ENCODE assay signal across 8 mouse cellular contexts in the genomic region with DNA sequence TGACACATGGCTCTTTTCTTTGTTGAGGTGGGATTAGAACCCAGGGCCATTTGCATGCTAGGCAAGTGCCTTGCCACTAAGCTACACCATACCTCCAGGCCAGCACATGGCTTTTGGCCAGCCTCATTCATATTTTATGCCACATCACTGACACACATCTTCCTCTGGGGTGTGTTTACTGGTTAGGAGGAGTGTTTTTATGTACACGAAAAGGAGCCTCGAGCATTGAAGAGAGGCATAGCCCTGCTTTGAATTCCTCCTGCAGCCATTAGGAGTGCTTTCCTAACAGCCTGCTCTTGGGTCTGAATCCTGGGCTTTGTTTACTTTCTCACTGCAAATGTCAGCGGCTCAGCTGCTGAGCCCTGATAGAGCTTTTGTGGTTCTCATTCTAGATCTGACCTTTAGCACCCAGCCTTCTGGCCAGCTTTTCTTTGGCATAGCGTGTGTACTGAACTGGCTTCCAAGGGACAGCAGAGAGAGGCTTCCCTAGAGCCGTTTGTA. TPM values are rescaled to one million over a fixed set of nuclear protein-coding genes. Genes with fewer than 3 reads are reported as not detected.
DNase-seq lines count a peak whose midpoint lies in the region; ATAC-seq and TF ChIP-seq lines count a peak whose summit lies in the region.

No protein-coding gene starts in this region.

- WGBS in limb, embryonic 12.5 days: 33% methylated on average over 5 of the region's 5 CpGs
- 41% methylated on average over 5 of the region's 5 CpGs for WGBS in limb, embryonic 10.5 days
- WGBS in forebrain, embryonic 16.5 days: 18% methylated on average over 5 of the region's 5 CpGs
- WGBS in hindbrain, embryonic 14.5 days: 20% methylated on average over 5 of the region's 5 CpGs
- 10% methylated on average over 5 of the region's 5 CpGs for WGBS in lung, embryonic 15.5 days
- 3% methylated on average over 5 of the region's 5 CpGs for WGBS in stomach, postnatal 0 days

- no peak overlapping the region for H3K4me3 ChIP-seq in limb, embryonic 12.5 days (replicated peaks)
- no peak overlapping the region for H3K4me3 ChIP-seq in limb, embryonic 10.5 days
- no peak overlapping the region for H3K4me3 ChIP-seq in forebrain, embryonic 16.5 days (replicated peaks; ENCODE audit: low read length)
- H3K4me3 ChIP-seq in hindbrain, embryonic 14.5 days (replicated peaks; ENCODE audit: low read length): no peak overlapping the region
- no peak overlapping the region for H3K4me3 ChIP-seq in lung, embryonic 15.5 days
- H3K4me3 ChIP-seq in stomach, postnatal 0 days (ENCODE audit: low read depth, low read length): no peak overlapping the region

- H3K36me3 ChIP-seq in limb, embryonic 12.5 days: no peaks in the 10 kb centered on the region
- H3K36me3 ChIP-seq in limb, embryonic 10.5 days: no peaks in the 10 kb centered on the region
- no peaks in the 10 kb centered on the region for H3K36me3 ChIP-seq in forebrain, embryonic 16.5 days (ENCODE audit: control insufficient read depth, insufficient read depth)
- no peaks in the 10 kb centered on the region for H3K36me3 ChIP-seq in hindbrain, embryonic 14.5 days (replicated peaks; ENCODE audit: control insufficient read depth, insufficient read depth)
- no peaks in the 10 kb centered on the region for H3K36me3 ChIP-seq in lung, embryonic 15.5 days
- H3K36me3 ChIP-seq in stomach, postnatal 0 days (ENCODE audit: control insufficient read depth, insufficient read depth, low read length): no peaks in the 10 kb centered on the region

- TF ChIP-seq CTCF in stomach, postnatal 0 days (IDR thresholded peaks at IDR 0.05; ENCODE audit: low read depth): no peak

- ATAC-seq in limb, embryonic 12.5 days (ENCODE audit: insufficient number of reproducible peaks, insufficient read depth, low FRiP score, low TSS enrichment, low read depth): no peak
- ATAC-seq in forebrain, embryonic 16.5 days: peak; percentile 44; the same call in 1 of the 2 replicates
- peak; percentile 19; the same call in 1 of the 2 replicates for ATAC-seq in hindbrain, embryonic 14.5 days (ENCODE audit: low FRiP score)
- peak; percentile 23 for ATAC-seq in lung, embryonic 15.5 days (ENCODE audit: borderline replicate concordance, extremely low read depth, low FRiP score, low TSS enrichment)
- peak; percentile 68 for ATAC-seq in stomach, postnatal 0 days (ENCODE audit: low FRiP score, low TSS enrichment)

- no peaks in the 10 kb centered on the region for H3K9me3 ChIP-seq in limb, embryonic 12.5 days
- H3K9me3 ChIP-seq in limb, embryonic 10.5 days (replicated peaks): no peaks in the 10 kb centered on the region
- H3K9me3 ChIP-seq in forebrain, embryonic 16.5 days (ENCODE audit: control insufficient read depth, low read length): no peaks in the 10 kb centered on the region
- no peaks in the 10 kb centered on the region for H3K9me3 ChIP-seq in hindbrain, embryonic 14.5 days (ENCODE audit: control insufficient read depth, low read length)
- H3K9me3 ChIP-seq in lung, embryonic 15.5 days: no peaks in the 10 kb centered on the region
- H3K9me3 ChIP-seq in stomach, postnatal 0 days (ENCODE audit: control insufficient read depth, low read length): no peaks in the 10 kb centered on the region

- no peak for TF ChIP-seq EP300 in stomach, postnatal 0 days (optimal IDR thresholded peaks at IDR 0.05)

- H3K4me1 ChIP-seq in limb, embryonic 12.5 days (replicated peaks): peaks cover 17% of the 10 kb centered on the region
- H3K4me1 ChIP-seq in limb, embryonic 10.5 days: peaks cover 6% of the 10 kb centered on the region; the same call in 1 of the 2 replicates
- H3K4me1 ChIP-seq in forebrain, embryonic 16.5 days (replicated peaks; ENCODE audit: control insufficient read depth, insufficient read depth, low read length): peaks cover 12% of the 10 kb centered on the region
- H3K4me1 ChIP-seq in hindbrain, embryonic 14.5 days (replicated peaks; ENCODE audit: control insufficient read depth, insufficient read depth, low read length): peaks cover 24% of the 10 kb centered on the region
- peaks cover 11% of the 10 kb centered on the region; the same call in 1 of the 2 replicates for H3K4me1 ChIP-seq in lung, embryonic 15.5 days
- H3K4me1 ChIP-seq in stomach, postnatal 0 days (replicated peaks; ENCODE audit: control insufficient read depth, insufficient read depth): no peaks in the 10 kb centered on the region; the same call in none of the 2 replicates

- H3K4me2 ChIP-seq in limb, embryonic 12.5 days: no peak overlapping the region
- no peak overlapping the region for H3K4me2 ChIP-seq in forebrain, embryonic 16.5 days (ENCODE audit: low read length)
- no peak overlapping the region for H3K4me2 ChIP-seq in hindbrain, embryonic 14.5 days (replicated peaks)
- no peak overlapping the region for H3K4me2 ChIP-seq in lung, embryonic 15.5 days
- H3K4me2 ChIP-seq in stomach, postnatal 0 days (replicated peaks; ENCODE audit: low read depth): no peak overlapping the region

- H3K9ac ChIP-seq in limb, embryonic 12.5 days (replicated peaks): 0 out of 2 replicates have a peak overlapping the region, but pooled peaks have one; percentile 8
- H3K9ac ChIP-seq in forebrain, embryonic 16.5 days (replicated peaks; ENCODE audit: low read depth, low read length): no peak overlapping the region; the same call in 1 of the 2 replicates
- H3K9ac ChIP-seq in hindbrain, embryonic 14.5 days: peak overlapping the region; percentile 33; the same call in 1 of the 2 replicates
- H3K9ac ChIP-seq in lung, embryonic 15.5 days: no peak overlapping the region
- no peak overlapping the region for H3K9ac ChIP-seq in stomach, postnatal 0 days (ENCODE audit: low read length)

- H3K27ac ChIP-seq in limb, embryonic 12.5 days: peak overlapping the region; percentile 12
- H3K27ac ChIP-seq in limb, embryonic 10.5 days: no peak overlapping the region; the same call in 1 of the 2 replicates
- peak overlapping the region; percentile 26; the same call in 1 of the 2 replicates for H3K27ac ChIP-seq in forebrain, embryonic 16.5 days (ENCODE audit: low read length)
- H3K27ac ChIP-seq in hindbrain, embryonic 14.5 days: peak overlapping the region; percentile 76
- H3K27ac ChIP-seq in lung, embryonic 15.5 days: no peak overlapping the region; the same call in 1 of the 2 replicates
- peak overlapping the region; percentile 63 for H3K27ac ChIP-seq in stomach, postnatal 0 days (replicated peaks)

- H3K27me3 ChIP-seq in limb, embryonic 12.5 days: no peaks in the 10 kb centered on the region
- no peaks in the 10 kb centered on the region for H3K27me3 ChIP-seq in limb, embryonic 10.5 days (ENCODE audit: low read depth, poor library complexity, severe bottlenecking)
- no peaks in the 10 kb centered on the region for H3K27me3 ChIP-seq in forebrain, embryonic 16.5 days (replicated peaks; ENCODE audit: control insufficient read depth, insufficient read depth, low read length)
- H3K27me3 ChIP-seq in hindbrain, embryonic 14.5 days (ENCODE audit: control insufficient read depth, insufficient read depth, low read length): no peaks in the 10 kb centered on the region
- no peaks in the 10 kb centered on the region for H3K27me3 ChIP-seq in lung, embryonic 15.5 days
- H3K27me3 ChIP-seq in stomach, postnatal 0 days (ENCODE audit: control insufficient read depth, insufficient read depth, low read length): no peaks in the 10 kb centered on the region; the same call in 1 of the 2 replicates

- DNase-seq in limb, embryonic 10.5 days (ENCODE audit: low spot score): no peak
- peak; percentile 52 for DNase-seq in hindbrain, embryonic 14.5 days (ENCODE audit: low spot score)
- DNase-seq in stomach, postnatal 0 days (ENCODE audit: low spot score): peak; percentile 58
- DNase-seq in layer of hippocampus, postnatal 14 days (ENCODE audit: low spot score in 2 of 2): no peak
- DNase-seq in layer of hippocampus, postnatal 10 days (ENCODE audit: low spot score in 2 of 2): no peak

RNA-seq across cellular contexts. Expression of a gene that starts 44.4 kb away (rescaled TPM):
- polyA plus RNA-seq in limb, embryonic 12.5 days (2016; fragmentation: Nextera tagmentation; extraction: Ambion mirVana): 0.38 TPM in 1 of 2 replicates, not detected in the other
- polyA plus RNA-seq in limb, embryonic 10.5 days (2016; fragmentation: Nextera tagmentation; extraction: Ambion mirVana): 0.31 TPM in 1 of 2 replicates, not detected in the other
- 1.6 and 2.2 TPM in 2 replicates for polyA plus RNA-seq in forebrain, embryonic 16.5 days (2015; fragmentation: Nextera tagmentation; extraction: Ambion mirVana)
- polyA plus RNA-seq in hindbrain, embryonic 14.5 days (2014; fragmentation: Nextera tagmentation; extraction: Ambion mirVana): 7.7 and 8.7 TPM in 2 replicates
- polyA plus RNA-seq in lung, embryonic 15.5 days (2015; fragmentation: Nextera tagmentation; extraction: Ambion mirVana): 0.29 and 0.31 TPM in 2 replicates
- 0.38 and 0.42 TPM in 2 replicates for polyA plus RNA-seq in stomach, postnatal 0 days (2015; fragmentation: Nextera tagmentation; extraction: Ambion mirVana)
- 10 to 100 TPM; 51.9 to 58.0 TPM for total RNA-seq in layer of hippocampus, postnatal 14 days (2021)
- total RNA-seq in layer of hippocampus, postnatal 10 days (2021): 10 to 100 TPM; 42.8 to 45.5 TPM

Comparison
In these comparisons a context has a peak if more than half of its experiments do, and no peak if none do; other contexts are left out.
1. H3K27ac ChIP-seq: peak in limb, embryonic 12.5 days (single experiment), forebrain, embryonic 16.5 days (single experiment), hindbrain, embryonic 14.5 days (single experiment) and stomach, postnatal 0 days (single experiment); none in limb, embryonic 10.5 days (single experiment) and lung, embryonic 15.5 days (single experiment).
2. H3K9ac ChIP-seq: peak in limb, embryonic 12.5 days (single experiment) and hindbrain, embryonic 14.5 days (single experiment); none in forebrain, embryonic 16.5 days (single experiment), lung, embryonic 15.5 days (single experiment) and stomach, postnatal 0 days (single experiment).
3. DNase-seq: peak in hindbrain, embryonic 14.5 days (single experiment) and stomach, postnatal 0 days (single experiment); none in limb, embryonic 10.5 days (single experiment), layer of hippocampus, postnatal 14 days (0 of 2) and layer of hippocampus, postnatal 10 days (0 of 2).